In the genomic region with DNA sequence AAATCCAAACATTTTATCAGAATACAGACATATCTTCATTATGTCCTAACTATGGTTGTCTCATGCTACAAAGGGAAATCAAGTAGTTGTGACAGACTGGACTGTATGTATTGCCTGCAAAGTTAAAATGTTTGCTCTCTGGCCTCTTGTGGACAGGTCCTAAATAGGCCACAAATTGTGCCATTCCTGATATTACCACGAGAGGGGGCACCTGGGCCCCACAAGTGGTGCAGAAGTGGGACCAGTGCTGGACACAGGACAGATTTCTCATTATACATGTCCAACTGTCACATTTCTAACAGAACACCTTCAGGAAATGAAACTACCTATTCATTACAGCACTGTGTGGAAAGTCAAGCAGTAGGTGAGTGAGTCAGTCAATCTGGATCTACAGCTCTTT, we compare ENCODE assay signal across 8 mouse cellular contexts. TPM values are rescaled to one million over a fixed set of nuclear protein-coding genes. Genes with fewer than 3 reads are reported as not detected.
DNase-seq lines count a peak whose midpoint lies in the region; ATAC-seq and TF ChIP-seq lines count a peak whose summit lies in the region.

No protein-coding gene starts in this region.

- WGBS in liver, embryonic 11.5 days: 15% methylated on average over 1 of the region's 1 CpGs

- peak in 1 of 2 experiments; percentile 32 for DNase-seq in layer of hippocampus, adult 2 months (ENCODE audit: low spot score in 2 of 2)
- no peak for DNase-seq in layer of hippocampus, adult 9-11 months
- no peak for DNase-seq in G1E (ENCODE audit: low spot score)
- peak; percentile 59 for DNase-seq in cerebellum, adult 11-12 months
- DNase-seq in gastrocnemius, postnatal 14 days: peak; percentile 56
- DNase-seq in liver, embryonic 11.5 days (ENCODE audit: low spot score): no peak
- DNase-seq in retina, postnatal 7 days (ENCODE audit: low read depth, low spot score): peak; percentile 45
- DNase-seq in thymus, postnatal 0 days (ENCODE audit: low spot score): no peak

- no peak overlapping the region for H3K4me3 ChIP-seq in layer of hippocampus, adult 2 months
- H3K4me3 ChIP-seq in G1E (ENCODE audit: low read depth, low read length): no peak overlapping the region
- H3K4me3 ChIP-seq in liver, embryonic 11.5 days (ENCODE audit: low read depth, low read length): no peak overlapping the region

- peak; percentile 84 for TF ChIP-seq CTCF in layer of hippocampus, adult 2 months (conservative IDR thresholded peaks at IDR 0.05)
- peak; percentile 81 for TF ChIP-seq CTCF in G1E (IDR thresholded peaks at IDR 0.05; ENCODE audit: low read depth, low read length)

- intact Hi-C loops in gastrocnemius, postnatal 14 days (cut with DNase I; ENCODE audit: low total_unique reads): no loop called here

- ATAC-seq in G1E (ENCODE audit: extremely low read depth, insufficient number of reproducible peaks, low FRiP score, poor library complexity, severe bottlenecking): peak; percentile 50
- peak; percentile 48; the same call in 1 of the 2 replicates for ATAC-seq in liver, embryonic 11.5 days (replicated peaks; ENCODE audit: low FRiP score)

- peaks cover 15% of the 10 kb centered on the region for H3K4me1 ChIP-seq in G1E (ENCODE audit: insufficient read depth, low read depth, low read length)
- peaks cover 7% of the 10 kb centered on the region for H3K4me1 ChIP-seq in liver, embryonic 11.5 days (replicated peaks; ENCODE audit: control insufficient read depth, insufficient read depth, low read length)

- no peak overlapping the region for H3K9ac ChIP-seq in liver, embryonic 11.5 days (ENCODE audit: low read depth, low read length)

- no peak overlapping the region for H3K4me2 ChIP-seq in liver, embryonic 11.5 days

- H3K9me3 ChIP-seq in G1E (replicated peaks): no peaks in the 10 kb centered on the region
- H3K9me3 ChIP-seq in liver, embryonic 11.5 days (ENCODE audit: control insufficient read depth, low read length): no peaks in the 10 kb centered on the region

- no peaks in the 10 kb centered on the region for H3K27me3 ChIP-seq in G1E (ENCODE audit: insufficient read depth, low read length)
- no peaks in the 10 kb centered on the region for H3K27me3 ChIP-seq in liver, embryonic 11.5 days (replicated peaks; ENCODE audit: control insufficient read depth, insufficient read depth, low read length)

- peaks cover 76% of the 10 kb centered on the region for H3K36me3 ChIP-seq in G1E (replicated peaks)
- H3K36me3 ChIP-seq in liver, embryonic 11.5 days (ENCODE audit: control insufficient read depth, insufficient read depth, low read length): peaks cover 16% of the 10 kb centered on the region

- H3K27ac ChIP-seq in layer of hippocampus, adult 2 months: no peak overlapping the region
- no peak overlapping the region for H3K27ac ChIP-seq in liver, embryonic 11.5 days (ENCODE audit: low read depth, low read length)

RNA-seq across cellular contexts. Expression of a gene that starts 5.1 kb away (rescaled TPM):
- total RNA-seq in layer of hippocampus, adult 2 months (2021): 10 to 100 TPM; 10.2 to 10.5 TPM
- total RNA-seq in G1E (2014; fragmentation: Nextera tagmentation): 50.0 and 55.7 TPM in 2 replicates
- total RNA-seq in G1E (2017): 19.1 and 22.9 TPM in 2 replicates
- 1.3 and 2.6 TPM in 2 replicates for polyA plus RNA-seq in G1E (2012)
- 1 to 10 TPM; 5.2 to 5.6 TPM for total RNA-seq in gastrocnemius, postnatal 14 days (2021)
- polyA plus RNA-seq in liver, embryonic 11.5 days (2014; fragmentation: Nextera tagmentation; extraction: Ambion mirVana): 34.5 and 37.3 TPM in 2 replicates
- polyA plus RNA-seq in thymus, postnatal 0 days (2015; fragmentation: Nextera tagmentation; extraction: Ambion mirVana): 18.0 and 19.5 TPM in 2 replicates

RNA-seq across cellular contexts. Expression of a gene that starts 8.6 kb away (rescaled TPM):
- 1 to 10 TPM; 1.0 to 2.1 TPM for total RNA-seq in layer of hippocampus, adult 2 months (2021)
- total RNA-seq in G1E (2014; fragmentation: Nextera tagmentation) (not detected in 2 replicates), G1E (2017) (0.33 and 0.87 TPM in 2 replicates)
- polyA plus RNA-seq in G1E (2012): not detected in 2 replicates
- total RNA-seq in gastrocnemius, postnatal 14 days (2021): under 1 TPM; 0.43 to 0.64 TPM
- 1.3 and 2.2 TPM in 2 replicates for polyA plus RNA-seq in liver, embryonic 11.5 days (2014; fragmentation: Nextera tagmentation; extraction: Ambion mirVana)
- polyA plus RNA-seq in thymus, postnatal 0 days (2015; fragmentation: Nextera tagmentation; extraction: Ambion mirVana): 1.5 and 2.6 TPM in 2 replicates

RNA-seq across cellular contexts. Expression of a gene that starts 43.3 kb away (rescaled TPM):
- total RNA-seq in layer of hippocampus, adult 2 months (2021): 10 to 100 TPM; 85.5 to 86.1 TPM
- total RNA-seq in G1E (2014; fragmentation: Nextera tagmentation) (24.6 and 25.3 TPM in 2 replicates), G1E (2017) (34.9 and 39.8 TPM in 2 replicates)
- 9.4 and 10.5 TPM in 2 replicates for polyA plus RNA-seq in G1E (2012)
- 1 to 10 TPM; 7.4 to 9.6 TPM for total RNA-seq in gastrocnemius, postnatal 14 days (2021)
- polyA plus RNA-seq in liver, embryonic 11.5 days (2014; fragmentation: Nextera tagmentation; extraction: Ambion mirVana): 36.1 and 36.5 TPM in 2 replicates
- polyA plus RNA-seq in thymus, postnatal 0 days (2015; fragmentation: Nextera tagmentation; extraction: Ambion mirVana): 24.9 and 28.8 TPM in 2 replicates

Comparison
In these comparisons a context has a peak if more than half of its experiments do, and no peak if none do; other contexts are left out.
1. DNase-seq: peak in cerebellum, adult 11-12 months (single experiment), gastrocnemius, postnatal 14 days (single experiment) and retina, postnatal 7 days (single experiment); none in layer of hippocampus, adult 9-11 months (single experiment), G1E (single experiment), liver, embryonic 11.5 days (single experiment) and thymus, postnatal 0 days (single experiment).